Mouse (Mus musculus) stomach, adult 2 months (tissue): Measurements from ENCODE around the gene Cldn15. TPM values are rescaled to one million over a fixed set of nuclear protein-coding genes. Genes with fewer than 3 reads are reported as not detected.

Experiments used
- polyA plus RNA-seq: library from polyadenylated mRNA; depleted of rRNA; stranded (reverse); fragments of >200 nt; gene quantifications from 2 replicates; pipeline ENCODE4 v1.2.3, GENCODE M21; 2012; rRNA removed

Cldn15 gene
- 3.0 and 3.8 TPM in 2 replicates for polyA plus RNA-seq

GRCm38 (mm10) chr5:136966331-136966730, at the start of gene Cldn15:
Cldn15 (plus strand) TSS chr5:136966616.

DNA sequence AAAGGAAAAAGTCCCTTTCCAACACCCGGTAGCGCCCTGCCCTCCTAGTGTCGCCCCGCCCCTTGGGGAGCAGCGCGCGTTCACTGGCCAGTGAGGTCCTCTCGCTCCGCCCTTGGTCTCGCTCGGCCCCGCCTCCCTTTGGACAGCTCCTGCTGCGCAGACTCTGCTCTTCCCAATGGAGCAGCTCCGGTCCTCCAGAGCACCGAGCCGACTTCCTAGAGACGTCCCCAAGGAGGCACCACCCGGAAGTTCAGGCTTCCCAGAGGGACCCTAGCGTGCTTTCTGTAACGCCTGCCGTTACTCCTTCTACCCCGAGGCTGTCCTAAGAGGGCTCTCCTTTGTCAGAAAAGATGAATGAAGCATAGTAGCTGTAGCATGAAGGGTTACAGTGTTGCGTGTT, 13.4 kb upstream of the Cldn15 start, which contains the start of gene Fis1:
Gene Fis1, plus strand, starts transcription at position 261 of the 400 bp plus-strand sequence.

DNA sequence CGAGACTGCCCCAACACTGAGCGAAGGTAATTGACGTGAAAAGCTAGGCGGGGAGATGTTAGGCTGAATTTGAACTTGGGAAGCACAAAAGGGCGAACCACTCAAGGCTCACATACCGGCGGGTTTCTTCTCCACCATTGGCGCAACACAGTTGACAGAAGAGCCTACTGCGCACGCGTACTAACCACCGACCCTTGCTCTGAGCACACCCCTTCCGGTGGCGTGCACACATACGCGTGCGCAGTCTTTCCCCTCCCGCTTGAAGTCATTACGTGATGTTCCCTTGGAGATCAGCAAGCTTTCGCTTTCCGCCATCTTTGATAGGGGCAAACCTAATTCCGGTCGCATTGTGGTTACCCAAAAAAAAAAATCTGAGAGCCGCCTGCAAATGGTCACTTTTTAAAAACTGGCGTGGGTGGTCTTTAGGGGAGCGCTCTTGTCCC, 20.3 kb downstream of the Cldn15 start, which contains the start of gene Plod3:
Gene Plod3, plus strand, starts transcription at position 325 of the 443 bp plus-strand sequence.

GRCm38 (mm10) chr5:136987934-136988271, 21.5 kb downstream of the Cldn15 start, which contains the start of gene Znhit1:
Znhit1 (minus strand) TSS chr5:136988021.

Other genes starting within 250 kb of the Cldn15 start
- gene Col26a1, start 83.4 kb upstream of the Cldn15 start, polyA plus RNA-seq: 0.16 and 0.34 TPM in 2 replicates
- 2.9 TPM in 2 replicates for gene Ift22, start 58.5 kb upstream of the Cldn15 start, polyA plus RNA-seq
- gene Fis1, start 13.3 kb upstream of the Cldn15 start, polyA plus RNA-seq: 99.0 and 123 TPM in 2 replicates
- 24.0 and 28.8 TPM in 2 replicates for gene Plod3, start 20.4 kb downstream of the Cldn15 start, polyA plus RNA-seq
- 68.0 and 87.7 TPM in 2 replicates for gene Znhit1, start 21.4 kb downstream of the Cldn15 start, polyA plus RNA-seq
- gene Vgf, start 59.8 kb downstream of the Cldn15 start, polyA plus RNA-seq: 0.75 and 1.5 TPM in 2 replicates
- gene Ap1s1, start 79.5 kb downstream of the Cldn15 start, polyA plus RNA-seq: 39.9 and 51.1 TPM in 2 replicates
- gene Serpine1, start 105.7 kb downstream of the Cldn15 start, polyA plus RNA-seq: 0.74 and 2.6 TPM in 2 replicates
- 3.1 and 4.6 TPM in 2 replicates for gene Trim56, start 149.6 kb downstream of the Cldn15 start, polyA plus RNA-seq
- gene Muc3, start 182.7 kb downstream of the Cldn15 start, polyA plus RNA-seq: 0.08 and 0.14 TPM in 2 replicates
- gene Muc3a, start 245.8 kb downstream of the Cldn15 start, polyA plus RNA-seq: 0.66 and 1.4 TPM in 2 replicates